Mouse (Mus musculus): ENCODE data around the gene Muc2. TPM values are rescaled to one million over a fixed set of nuclear protein-coding genes. Genes with fewer than 3 reads are reported as not detected.

Gene Muc2
- total RNA-seq, 2 experiments from 2014 or later: 0.83 to 1.2 TPM

DNA sequence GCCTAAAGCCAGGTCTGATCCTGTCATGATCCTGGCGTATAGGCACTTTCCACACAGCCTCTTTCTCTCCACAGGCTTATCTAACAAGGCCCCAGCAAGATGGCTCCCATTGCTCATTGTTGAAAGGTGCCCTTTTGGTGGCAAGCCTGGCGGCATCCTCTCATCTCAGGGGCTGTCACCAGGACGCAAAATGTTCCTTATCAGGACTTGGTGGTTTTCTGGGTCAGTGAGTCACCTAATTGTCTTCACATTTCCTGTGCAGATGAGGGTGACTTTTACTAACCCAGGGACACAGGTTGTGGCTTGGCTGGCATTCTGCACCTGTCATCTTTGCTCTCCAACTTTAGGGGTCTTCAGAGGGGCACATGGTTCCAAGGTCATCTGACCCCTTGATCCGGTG lies 68.2 kb downstream of the Muc2 start:
- DNase-seq (ENCODE audit: low spot score in 2 of 2): no peak

DNA sequence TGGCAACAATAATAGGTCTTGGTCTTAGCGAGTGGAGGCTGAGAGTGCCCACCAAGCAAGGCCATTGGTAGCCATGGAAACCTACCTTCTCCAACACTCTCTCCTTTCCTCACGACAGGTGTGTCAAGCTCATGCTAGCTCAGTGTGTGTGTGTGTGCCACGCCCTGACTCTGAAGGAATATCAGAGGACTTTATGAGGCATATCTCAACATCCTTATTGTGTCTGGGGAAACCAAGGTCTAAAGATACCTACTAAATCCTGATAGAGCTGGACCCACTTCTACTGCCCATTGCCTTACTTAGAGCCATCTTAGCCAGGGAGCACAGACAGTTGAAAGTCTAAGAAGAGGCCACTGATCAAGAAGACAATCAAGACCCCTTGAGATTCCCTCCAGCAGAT lies 80.4 kb downstream of the Muc2 start:
- no peak for DNase-seq (ENCODE audit: low spot score in 2 of 2)

DNA sequence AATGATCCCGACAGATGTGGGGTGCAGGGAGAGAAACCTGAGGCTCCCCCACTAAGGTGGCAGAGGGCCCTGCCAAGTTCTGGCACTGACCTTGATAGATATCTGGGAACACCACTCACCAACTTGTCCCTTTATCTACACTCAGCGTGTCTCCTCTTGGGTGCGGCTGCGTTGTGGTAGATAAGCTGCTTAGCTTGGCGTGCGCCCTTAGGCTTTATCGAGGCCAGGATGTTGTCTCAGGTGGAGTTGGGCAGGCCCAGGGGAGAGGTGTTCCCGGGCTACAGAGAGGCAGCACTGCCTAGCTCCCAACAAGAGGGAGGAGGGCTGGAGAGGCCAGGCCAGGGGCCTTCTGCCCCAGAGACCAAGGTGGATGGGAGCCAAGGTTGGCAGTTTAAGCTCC lies 80.8 kb downstream of the Muc2 start:
- no peak for DNase-seq (ENCODE audit: low spot score in 2 of 2)

GRCm38 (mm10) chr7:141772058-141772557 lies 82.0 kb downstream of the Muc2 start:
- DNase-seq (ENCODE audit: low spot score in 2 of 2): no peak

GRCm38 (mm10) chr7:141774855-141775254 lies 84.7 kb downstream of the Muc2 start:
- DNase-seq (ENCODE audit: low spot score in 2 of 2): no peak

DNA sequence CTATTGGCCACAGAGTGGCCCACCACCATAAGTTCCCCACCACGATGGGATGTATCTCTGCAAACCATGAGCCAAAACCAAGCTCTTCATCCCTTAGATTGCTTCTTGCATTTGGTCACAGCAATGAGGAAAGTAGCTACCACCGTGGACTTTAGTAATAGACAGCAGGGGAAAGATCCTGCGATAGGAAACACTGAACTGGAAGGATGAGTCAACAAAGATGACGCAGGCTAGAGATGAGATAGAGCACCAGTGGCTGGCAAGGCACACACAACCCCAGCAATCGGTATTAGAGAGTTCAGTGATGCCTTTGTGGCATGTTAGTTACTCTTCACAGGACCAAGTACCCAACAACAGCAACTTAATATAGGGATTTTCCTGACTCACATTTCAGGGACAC lies 86.1 kb downstream of the Muc2 start:
- no peak for DNase-seq (ENCODE audit: low spot score in 2 of 2)

- DNase-seq (ENCODE audit: low spot score in 2 of 2): no peak
These were observed 98.7 kb downstream of the Muc2 start, which contains the start of gene Muc5ac for GRCm38 (mm10) chr7:141788677-141789452. Muc5ac (plus strand) TSS chr7:141788972.

DNA sequence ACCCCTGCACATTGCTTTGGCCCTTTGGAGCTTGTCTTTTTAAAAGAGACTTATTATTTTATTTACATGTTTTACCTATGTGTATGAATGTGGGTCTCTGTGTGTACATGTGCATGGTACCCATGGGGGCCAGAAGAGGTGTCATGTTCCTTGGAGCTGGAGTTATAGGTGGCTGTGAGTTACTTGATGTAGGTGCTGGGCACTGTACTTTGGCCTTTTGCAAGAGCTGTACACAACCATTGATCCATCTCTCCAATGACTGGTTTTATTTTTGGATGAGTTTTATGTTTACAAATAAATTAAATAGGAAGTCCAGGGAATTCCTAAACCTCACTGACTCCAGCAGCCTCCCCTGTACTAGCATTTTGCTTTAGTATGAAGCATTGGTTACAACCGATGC lies 104.1 kb downstream of the Muc2 start:
- no peak for DNase-seq (ENCODE audit: low spot score in 2 of 2)

- no peak for DNase-seq (ENCODE audit: low spot score in 2 of 2)
These were observed 113.1 kb downstream of the Muc2 start for GRCm38 (mm10) chr7:141803206-141803605.

Other genes starting within 250 kb of the Muc2 start
- 1 to 10 TPM; 1.9 TPM for gene Pidd1, start 246.3 kb upstream of the Muc2 start, total RNA-seq (2021)
- 100 to 1,000 TPM; 577 to 590 TPM for gene Rplp2, start 243.0 kb upstream of the Muc2 start, total RNA-seq (2021)
- gene Pnpla2, start 235.1 kb upstream of the Muc2 start, total RNA-seq (2021): 10 to 100 TPM; 32.4 to 36.6 TPM
- 1 to 10 TPM; 5.5 to 6.6 TPM for gene Cracr2b, start 229.2 kb upstream of the Muc2 start, total RNA-seq (2021)
- 10 to 100 TPM; 29.5 to 33.8 TPM for gene Cd151, start 222.9 kb upstream of the Muc2 start, total RNA-seq (2021)
- gene Polr2l, start 215.2 kb upstream of the Muc2 start, total RNA-seq (2021): 10 to 100 TPM; 43.9 to 50.4 TPM
- 10 to 100 TPM; 24.5 to 28.7 TPM for gene Tspan4, start 215.1 kb upstream of the Muc2 start, total RNA-seq (2021)
- gene Chid1, start 150.5 kb upstream of the Muc2 start, total RNA-seq (2021): 10 to 100 TPM; 79.9 to 86.7 TPM
- gene Ap2a2, start 128.2 kb upstream of the Muc2 start, total RNA-seq (2021): 100 to 1,000 TPM; 279 to 285 TPM
- gene Muc6, start 35.0 kb upstream of the Muc2 start, total RNA-seq (2021): not detected
- gene Muc5ac, start 98.6 kb downstream of the Muc2 start, total RNA-seq (2021): not detected
- not detected for gene Muc5b, start 148.7 kb downstream of the Muc2 start, total RNA-seq (2021)
- gene Tollip, start 228.2 kb downstream of the Muc2 start, total RNA-seq (2021): 100 to 1,000 TPM; 135 to 142 TPM

Data from layer of hippocampus, postnatal 14 days (tissue).